Mouse (Mus musculus) midbrain, embryonic 10.5 days (tissue): ENCODE measurements around the gene Wnt5b. TPM values are rescaled to one million over a fixed set of nuclear protein-coding genes. Genes with fewer than 3 reads are reported as not detected.
"Not testable (repeated sequence)": the region's sequence is repeated elsewhere in the genome, so short reads cannot be mapped to it uniquely, and the experiment has no call there.

Experiments used
- DNase-seq: peaks from one replicate; pipeline ENCODE4 v3.0.0-alpha.2; 2017; ENCODE audit warnings: low spot score
- H3K27ac ChIP-seq: fragments of 300-500 bp; sonication (generic); replicated peaks from 2 replicates; pipeline ENCODE4 v1.5.1; 2016; ENCODE audit warnings: mild to moderate bottlenecking
- H3K27me3 ChIP-seq: fragments of 300-500 bp; sonication (generic); 2 replicates; pipeline ENCODE4 v1.6.1; 2016; ENCODE audit warnings: low read depth, mild to moderate bottlenecking; ENCODE audit not compliant: poor library complexity, severe bottlenecking
- H3K36me3 ChIP-seq: fragments of 300-500 bp; sonication (generic); 2 replicates; pipeline ENCODE4 v1.6.1; 2016; ENCODE audit warnings: mild to moderate bottlenecking, moderate library complexity
- H3K4me1 ChIP-seq: fragments of 300-500 bp; sonication (generic); 2 replicates; pipeline ENCODE4 v1.6.1; 2016
- H3K4me3 ChIP-seq: fragments of 300-500 bp; sonication (generic); 2 replicates; pipeline ENCODE4 v1.5.1; 2016; ENCODE audit warnings: mild to moderate bottlenecking, moderate library complexity
- H3K9me3 ChIP-seq: fragments of 300-500 bp; sonication (generic); replicated peaks from 2 replicates; pipeline ENCODE4 v1.6.1; 2016; ENCODE audit warnings: mild to moderate bottlenecking
- WGBS: fragments of 180-500 bp; shearing (Covaris S2); methylation state at CpG from one replicate; pipeline ENCODE4 v1.1.7; 2016; 5-methylcytosine and 5-hydroxymethylcytosine counted together
- polyA plus RNA-seq: library from polyadenylated mRNA; unstranded; fragments of >200 nt; fragmentation: Nextera tagmentation; extraction: Ambion mirVana; gene quantifications from 2 replicates; pipeline ENCODE4 v1.2.1, GENCODE M21; 2016

Gene Wnt5b
- polyA plus RNA-seq, 1 experiment from 2014 or later: 19.0 TPM

DNA sequence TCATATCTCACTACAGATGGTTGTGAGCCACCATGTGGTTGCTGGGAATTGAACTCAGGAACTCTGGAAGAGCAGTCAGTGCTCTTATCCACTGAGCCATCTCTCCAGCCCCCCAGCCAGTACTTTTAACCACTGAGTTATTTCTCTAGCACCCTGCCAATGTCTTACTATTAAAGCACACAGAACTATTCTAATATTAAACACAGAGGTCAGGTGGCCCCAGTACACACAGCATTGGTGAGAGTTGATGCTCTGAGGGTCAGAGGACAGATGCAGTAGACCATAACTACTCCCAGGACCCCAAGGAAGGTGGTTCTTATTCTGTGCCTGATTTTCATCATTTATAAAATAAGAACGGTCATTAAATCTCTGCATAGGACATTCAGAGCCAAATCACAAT lies 78.0 kb downstream of the Wnt5b start:
- Histone ChIP-seq H3K27me3 (no peaks in the 10 kb centered on the region), H3K9me3 (no peaks in the 10 kb centered on the region), H3K4me3 (no peak overlapping the region), H3K36me3 (no peaks in the 10 kb centered on the region), H3K4me1 (peaks cover 6% of the 10 kb centered on the region; the same call in 1 of the 2 replicates), H3K27ac (no peak overlapping the region)
- no peak for DNase-seq
- WGBS: 95% methylated on average over 1 of the region's 1 CpGs

DNA sequence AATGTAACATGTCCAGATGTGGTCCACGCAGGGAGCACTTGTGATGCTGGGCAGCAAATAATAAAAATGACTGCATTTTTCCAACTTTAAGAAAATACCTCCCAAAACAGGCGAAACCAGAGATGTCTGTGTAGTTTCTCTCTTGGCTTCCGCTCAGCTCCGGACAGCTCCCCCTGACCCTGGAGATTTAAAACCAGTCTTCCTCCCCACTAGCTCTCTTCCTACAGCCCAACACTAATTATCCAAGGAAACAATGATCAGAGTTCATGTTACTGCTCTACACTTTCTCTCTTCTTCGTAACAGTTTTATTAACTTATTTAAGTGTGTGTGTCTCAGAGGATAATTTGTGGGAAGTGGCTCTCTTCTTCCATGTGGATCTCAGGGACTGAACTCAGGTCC lies 83.8 kb downstream of the Wnt5b start:
- no peak overlapping the region for H3K4me3 ChIP-seq
- peaks cover 14% of the 10 kb centered on the region for H3K4me1 ChIP-seq
- 90% methylated on average over 5 of the region's 5 CpGs for WGBS

DNA sequence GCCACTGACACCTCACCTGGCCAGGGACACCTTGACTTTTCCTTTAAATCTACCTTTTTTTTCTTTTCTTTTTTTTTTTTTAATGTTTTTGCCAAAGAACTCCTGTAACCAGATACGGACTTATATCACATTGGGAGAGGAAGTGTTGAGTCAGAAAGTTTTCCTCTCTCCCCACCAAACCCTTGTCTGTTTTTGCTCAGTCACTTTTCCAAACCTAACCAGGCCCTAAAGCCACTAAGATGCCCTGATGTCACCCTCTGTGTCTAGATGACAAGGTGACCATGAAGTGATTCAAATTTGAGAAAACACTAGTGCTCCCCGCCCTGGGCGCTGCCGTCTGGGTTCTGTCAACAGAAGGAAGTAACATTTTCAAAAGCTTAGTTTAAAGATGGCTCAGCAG lies 85.1 kb downstream of the Wnt5b start:
- 87% methylated on average over 4 of the region's 4 CpGs for WGBS
- Histone ChIP-seq H3K27me3 (no peaks in the 10 kb centered on the region), H3K36me3 (no peaks in the 10 kb centered on the region), H3K9me3 (no peaks in the 10 kb centered on the region), H3K27ac (no peak overlapping the region), H3K4me3 (no peak overlapping the region), H3K4me1 (peaks cover 19% of the 10 kb centered on the region)
- no peak for DNase-seq

More for the DNA sequence above, 83.8 kb downstream of the Wnt5b start:
- Histone ChIP-seq H3K27ac (0 out of 2 replicates have a peak overlapping the region, but pooled peaks have one; percentile 0), H3K36me3 (no peaks in the 10 kb centered on the region), H3K9me3 (no peaks in the 10 kb centered on the region), H3K27me3 (no peaks in the 10 kb centered on the region)
- no peak for DNase-seq

DNA sequence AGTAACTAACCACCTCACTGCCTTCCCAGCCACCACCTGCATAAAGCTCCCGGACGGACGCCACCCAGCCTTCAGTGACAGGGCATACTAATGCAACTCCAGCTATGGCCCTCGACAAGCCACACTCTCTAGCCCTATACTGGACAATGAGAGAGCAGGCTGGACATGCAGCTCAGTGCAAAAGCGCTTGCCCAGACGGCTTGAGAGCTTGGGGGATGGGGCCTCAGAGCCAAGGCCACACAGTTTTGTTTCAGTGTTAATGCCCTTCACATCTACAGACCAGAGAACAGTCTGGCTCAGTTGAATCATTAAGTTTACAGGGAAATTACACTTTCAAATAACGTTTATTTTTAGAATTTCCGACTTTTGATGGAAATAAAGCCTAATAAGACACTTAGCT lies 86.0 kb downstream of the Wnt5b start:
- 75% methylated on average over 8 of the region's 8 CpGs for WGBS
- Histone ChIP-seq H3K36me3 (no peaks in the 10 kb centered on the region), H3K4me1 (peaks cover 19% of the 10 kb centered on the region), H3K4me3 (no peak overlapping the region), H3K9me3 (no peaks in the 10 kb centered on the region), H3K27me3 (no peaks in the 10 kb centered on the region), H3K27ac (no peak overlapping the region)
- no peak for DNase-seq

DNA sequence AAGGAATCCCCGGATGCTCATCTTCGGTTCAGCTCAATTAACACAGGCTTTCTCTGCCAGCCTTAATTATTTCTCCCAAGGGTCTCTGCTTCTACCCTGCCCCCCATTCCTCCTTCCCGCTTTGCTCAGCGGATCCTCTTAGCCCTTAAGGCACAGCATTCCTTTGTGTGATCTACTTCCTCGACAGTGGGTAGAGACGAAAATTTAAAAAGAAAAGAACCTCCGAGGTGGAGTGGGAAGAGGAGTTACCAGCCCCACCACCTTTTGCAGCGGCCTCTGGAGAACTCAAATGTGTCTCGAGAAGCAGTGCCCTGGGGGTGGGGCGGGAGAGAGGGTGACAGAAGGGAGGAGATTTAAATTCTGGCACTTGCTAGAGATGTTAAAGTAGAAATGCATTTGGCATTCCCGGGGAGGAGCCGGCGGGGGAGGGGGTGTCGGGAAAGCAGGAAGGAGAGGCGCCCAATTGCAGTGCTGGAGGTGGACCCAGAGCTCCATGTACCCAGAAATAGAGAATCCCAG lies 92.1 kb downstream of the Wnt5b start:
- Histone ChIP-seq H3K27ac (peak overlapping the region; percentile 84), H3K36me3 (no peaks in the 10 kb centered on the region), H3K9me3 (no peaks in the 10 kb centered on the region), H3K4me3 (peak overlapping the region; percentile 52), H3K27me3 (peaks cover 20% of the 10 kb centered on the region), H3K4me1 (peaks cover 60% of the 10 kb centered on the region)
- WGBS: under 1% methylated on average over 15 of the region's 15 CpGs
- DNase-seq: peak; percentile 66

DNA sequence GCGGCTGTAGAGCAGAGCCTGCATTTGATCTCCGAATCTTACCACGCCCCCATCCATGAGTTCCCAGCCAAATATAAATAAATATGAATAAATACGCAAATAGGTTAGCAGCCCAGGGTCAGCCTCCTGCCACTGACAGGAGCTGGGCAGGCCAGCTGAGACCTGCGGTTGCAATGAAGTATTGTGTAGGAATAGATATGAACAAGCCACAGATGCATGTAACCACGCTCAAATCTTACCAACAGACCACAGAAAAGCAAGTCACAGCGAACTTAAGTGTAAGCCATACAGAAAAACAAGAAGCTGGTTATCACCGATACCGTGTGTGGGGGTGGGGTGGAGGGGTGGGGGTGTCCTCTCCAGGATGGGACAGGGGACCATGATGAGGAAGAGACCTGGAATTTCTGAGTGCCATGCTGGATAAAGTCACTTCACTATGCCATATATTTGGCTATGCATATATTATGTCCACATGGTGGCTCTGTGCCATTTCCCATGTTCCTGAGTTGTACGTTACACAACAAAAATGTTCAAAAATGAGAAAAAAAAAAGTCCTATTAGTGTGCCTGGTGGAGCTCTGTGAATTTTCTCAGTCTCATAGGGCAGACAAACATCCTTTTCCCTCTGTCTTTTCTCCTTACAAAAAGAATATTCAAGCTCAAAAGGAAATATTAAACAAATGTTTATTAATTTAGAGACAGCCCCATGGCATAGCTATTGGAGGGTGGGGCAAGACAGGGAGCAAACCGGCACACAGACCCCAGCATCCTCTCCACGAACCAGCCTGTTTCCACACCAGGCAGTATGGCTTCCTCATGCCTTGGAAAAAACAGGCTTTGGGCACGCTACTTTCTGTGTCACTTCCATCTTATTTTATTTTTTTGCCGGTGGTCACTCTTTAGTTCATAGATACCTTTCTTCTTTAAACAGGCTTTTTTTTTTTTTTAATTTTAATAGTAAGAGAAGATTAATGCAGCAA lies 92.9 kb downstream of the Wnt5b start:
- peaks cover 20% of the 10 kb centered on the region for H3K27me3 ChIP-seq
- DNase-seq: no peak
- peak overlapping the region; percentile 52 for H3K4me3 ChIP-seq
- no peaks in the 10 kb centered on the region for H3K36me3 ChIP-seq
- peaks cover 60% of the 10 kb centered on the region for H3K4me1 ChIP-seq
- H3K9me3 ChIP-seq: no peaks in the 10 kb centered on the region
- WGBS: 52% methylated on average over 14 of the region's 14 CpGs
- peak overlapping the region; percentile 84 for H3K27ac ChIP-seq

DNA sequence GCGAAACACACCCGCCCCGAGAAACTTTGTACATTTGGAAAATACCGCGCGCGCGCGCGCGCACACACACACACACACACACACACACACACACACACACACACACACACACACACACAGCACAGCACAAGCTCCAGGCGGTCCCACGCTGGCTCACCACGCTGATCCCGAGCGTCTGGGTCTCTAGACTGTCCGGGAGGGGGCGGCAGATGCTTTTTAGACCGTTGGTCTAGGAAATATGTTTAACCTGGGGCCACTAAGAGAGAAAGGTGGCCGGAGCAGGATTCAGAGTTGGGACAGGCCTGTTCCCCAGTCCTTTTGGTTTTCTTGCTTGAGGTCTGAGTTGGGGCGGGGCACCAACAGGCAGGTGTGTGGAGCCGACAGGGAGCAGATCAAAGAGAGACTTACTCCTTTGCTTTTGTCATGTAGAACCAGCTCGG lies 95.1 kb downstream of the Wnt5b start:
- peak; percentile 62 for DNase-seq
- WGBS: 3% methylated on average over 23 of the region's 23 CpGs
- Histone ChIP-seq H3K27ac (peak overlapping the region; percentile 71), H3K4me3 (peak overlapping the region; percentile 51), H3K4me1 (peaks cover 55% of the 10 kb centered on the region), H3K27me3 (peaks cover 20% of the 10 kb centered on the region), H3K36me3 (no peaks in the 10 kb centered on the region), H3K9me3 (no peaks in the 10 kb centered on the region)

DNA sequence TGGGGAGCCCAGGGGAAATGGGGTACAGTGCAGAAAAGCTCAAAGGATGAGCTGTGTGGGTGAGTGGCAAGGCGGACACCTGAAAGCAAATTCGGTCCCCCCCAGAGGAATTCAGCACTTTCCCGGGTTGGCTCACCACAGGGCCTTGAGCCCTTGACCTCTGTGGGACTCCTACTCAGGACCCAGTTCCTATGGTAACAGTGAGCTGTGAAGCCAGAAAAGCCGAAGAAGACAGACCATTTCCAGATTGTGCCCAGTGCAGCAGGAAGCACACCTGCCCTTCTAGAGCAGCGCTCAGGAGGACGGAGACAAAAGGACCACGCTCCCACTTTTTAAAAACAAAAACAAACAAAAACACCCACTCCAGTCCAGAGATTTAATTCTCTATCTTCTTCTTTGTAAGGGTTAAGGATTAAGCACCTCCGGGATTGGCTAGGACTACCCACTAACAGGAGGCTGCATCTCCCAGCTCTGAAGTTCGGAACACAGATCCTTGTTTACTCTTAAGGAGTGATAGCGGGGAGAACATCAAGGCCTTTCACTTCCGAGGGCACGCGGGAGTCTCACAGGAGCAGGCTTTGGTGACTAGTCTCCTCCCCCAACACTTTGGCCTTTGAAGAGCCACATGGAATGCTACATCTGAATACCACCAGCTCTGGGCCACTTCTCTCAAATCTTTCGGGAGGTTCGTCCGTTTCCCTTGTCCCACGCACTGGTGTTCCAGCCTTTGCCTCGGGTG lies 95.7 kb downstream of the Wnt5b start:
- peak; percentile 48 for DNase-seq
- 4% methylated on average over 18 of the region's 18 CpGs for WGBS
- peak overlapping the region; percentile 71 for H3K27ac ChIP-seq
- no peaks in the 10 kb centered on the region for H3K9me3 ChIP-seq
- peak overlapping the region; percentile 51 for H3K4me3 ChIP-seq
- peaks cover 20% of the 10 kb centered on the region for H3K27me3 ChIP-seq
- no peaks in the 10 kb centered on the region for H3K36me3 ChIP-seq
- H3K4me1 ChIP-seq: peaks cover 60% of the 10 kb centered on the region

DNA sequence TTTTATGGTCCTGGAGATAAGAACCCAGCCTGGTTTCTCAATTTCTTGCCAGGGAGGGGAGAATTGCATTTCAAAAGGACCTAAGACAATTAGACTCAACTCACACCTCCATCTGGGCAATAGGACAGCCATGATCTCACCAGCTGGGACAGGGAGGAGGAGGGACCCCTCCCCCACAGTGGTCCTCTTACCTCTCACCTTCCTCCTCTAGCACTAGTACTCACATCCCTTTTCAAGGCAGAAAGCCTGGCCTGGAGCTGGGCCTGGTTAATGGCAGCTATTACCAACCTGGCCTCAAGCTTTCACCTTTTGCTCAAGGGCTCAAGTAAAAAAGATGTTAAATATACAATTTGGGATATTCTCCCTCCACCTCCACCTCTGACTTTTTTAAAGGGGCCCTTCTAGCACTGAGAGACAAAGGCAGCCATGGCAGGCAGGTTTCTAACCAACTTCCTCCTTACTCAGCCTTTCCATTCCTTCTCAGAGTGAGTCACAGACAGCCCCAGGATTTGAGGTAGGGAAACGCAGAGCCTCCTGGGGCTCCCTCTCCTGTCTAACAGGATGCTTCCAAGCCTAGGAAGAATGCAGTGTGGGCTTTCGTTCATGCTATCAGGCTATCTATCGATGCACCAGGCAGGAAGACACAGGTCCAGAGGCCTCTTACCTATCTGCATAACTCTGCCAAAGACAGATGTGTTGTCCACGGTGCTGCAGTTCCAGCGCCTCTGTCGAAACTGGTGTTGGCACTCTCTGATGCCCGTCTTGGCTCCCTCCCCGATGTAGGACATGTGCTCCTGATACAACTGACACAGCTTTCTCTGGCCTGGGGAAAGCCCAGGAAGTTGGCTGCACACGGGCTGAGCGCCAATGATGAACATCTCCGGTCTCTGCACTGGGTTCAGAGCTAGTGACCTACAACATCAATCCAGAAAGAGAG lies 98.2 kb downstream of the Wnt5b start:
- Histone ChIP-seq H3K4me1 (peaks cover 40% of the 10 kb centered on the region), H3K27ac (no peak overlapping the region), H3K9me3 (no peaks in the 10 kb centered on the region), H3K27me3 (peaks cover 16% of the 10 kb centered on the region), H3K4me3 (no peak overlapping the region), H3K36me3 (no peaks in the 10 kb centered on the region)
- no peak for DNase-seq
- WGBS: 74% methylated on average over 11 of the region's 11 CpGs

DNA sequence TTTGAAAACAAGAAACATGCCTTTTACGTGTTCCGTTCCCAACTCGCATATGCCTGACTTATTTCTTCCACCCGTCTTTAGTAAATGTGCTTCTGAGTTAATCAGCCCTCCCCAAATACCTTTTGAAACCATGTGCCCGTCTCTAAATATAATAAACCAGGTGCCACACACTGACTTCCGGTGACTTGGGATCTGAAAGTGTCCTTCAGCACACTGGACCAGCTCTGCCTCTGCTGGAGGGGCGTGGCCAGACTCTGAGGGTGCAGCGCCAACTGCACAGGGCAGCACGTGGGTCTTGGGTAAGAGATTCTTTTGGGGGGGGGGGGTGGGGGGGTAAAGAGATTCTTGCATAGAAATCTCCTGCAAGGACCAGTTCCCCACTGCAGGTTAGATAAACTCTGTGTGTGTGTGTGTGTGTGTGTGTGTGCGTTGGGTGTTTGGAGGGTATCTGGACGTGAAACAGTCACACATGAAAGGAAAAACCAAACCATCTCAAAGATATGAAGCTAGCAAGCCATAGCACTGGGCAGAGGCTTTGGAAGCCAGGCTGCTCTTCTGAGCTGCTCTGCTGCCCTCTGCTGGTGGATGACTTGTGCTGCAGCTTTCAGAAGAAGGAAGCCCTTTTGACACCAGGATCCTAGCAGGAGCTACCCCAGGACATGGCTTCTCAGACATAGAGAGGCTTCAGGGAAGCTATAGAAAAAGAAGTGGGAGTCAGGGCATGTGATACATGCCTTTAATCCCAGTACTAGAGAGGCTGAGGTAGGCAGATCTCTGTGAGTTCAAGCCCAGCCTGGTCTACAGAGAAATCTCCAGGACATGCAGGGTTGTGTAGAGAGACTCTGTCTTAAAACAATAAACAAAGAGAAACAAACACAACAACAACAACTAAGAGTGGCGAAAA lies 100.2 kb downstream of the Wnt5b start:
- Histone ChIP-seq H3K27ac (peak overlapping the region; percentile 1; the same call in 1 of the 2 replicates), H3K9me3 (no peaks in the 10 kb centered on the region), H3K36me3 (peaks cover 7% of the 10 kb centered on the region), H3K4me1 (peaks cover 24% of the 10 kb centered on the region), H3K27me3 (no peaks in the 10 kb centered on the region), H3K4me3 (no peak overlapping the region)
- DNase-seq: peak; percentile 82
- 52% methylated on average over 12 of the region's 12 CpGs for WGBS

DNA sequence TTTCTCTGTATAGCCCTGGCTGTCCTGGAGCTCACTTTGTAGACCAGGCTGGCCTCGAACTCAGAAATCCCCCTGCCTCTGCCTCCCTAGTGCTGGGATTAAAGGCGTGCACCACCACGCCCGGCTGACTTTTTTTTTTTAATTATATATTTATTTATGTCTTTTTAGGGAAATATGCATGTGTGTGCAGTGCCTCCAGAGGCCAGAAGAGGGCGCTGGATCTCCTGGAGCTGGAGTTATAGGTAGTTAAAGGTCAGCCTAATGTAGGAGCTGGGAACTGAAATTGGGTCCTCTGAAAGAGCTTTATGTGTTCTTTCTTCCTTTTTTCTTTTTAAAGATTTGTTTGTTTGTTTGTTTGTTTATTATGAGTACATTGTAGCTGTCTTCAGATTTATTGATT lies 101.4 kb downstream of the Wnt5b start:
- not testable (repeated sequence) for DNase-seq, H3K27ac ChIP-seq, H3K27me3 ChIP-seq, H3K36me3 ChIP-seq, H3K9me3 ChIP-seq, H3K4me3 ChIP-seq
- 82% methylated on average over 5 of the region's 5 CpGs for WGBS
- H3K4me1 ChIP-seq: peaks cover 25% of the 10 kb centered on the region
